Mouse (Mus musculus): ENCODE measurements around the gene Ramp2. TPM values are rescaled to one million over a fixed set of nuclear protein-coding genes. Genes with fewer than 3 reads are reported as not detected.

Gene Ramp2
- polyA plus RNA-seq, 1 experiment from 2014 or later = 95.8 TPM

DNA sequence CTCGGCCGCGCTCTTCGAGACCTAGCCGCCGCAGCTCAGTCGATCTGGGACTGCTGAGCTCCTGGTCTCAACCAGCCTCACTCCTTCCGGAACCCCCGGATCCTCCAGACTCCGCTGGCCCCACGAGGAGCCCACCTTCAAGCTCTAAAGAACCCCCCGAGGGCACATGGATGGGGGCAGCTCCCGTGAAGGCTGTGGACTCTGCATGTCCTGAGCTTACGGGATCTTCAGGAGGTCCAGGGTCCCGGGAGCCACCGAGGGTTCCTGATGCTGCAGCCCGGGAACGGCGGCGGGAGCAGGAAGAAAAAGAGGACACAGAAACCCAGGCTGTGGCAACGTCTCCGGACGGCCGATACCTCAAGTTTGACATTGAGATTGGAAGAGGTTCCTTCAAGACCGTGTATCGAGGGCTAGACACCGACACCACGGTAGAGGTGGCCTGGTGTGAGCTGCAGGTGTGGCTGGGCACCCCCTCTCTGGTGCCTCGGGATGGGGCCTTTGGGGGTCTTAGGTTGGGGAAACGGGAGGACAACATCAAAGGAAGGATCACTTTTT is 15.1 kb downstream of the Ramp2 start:
- H3K27me3 ChIP-seq (ENCODE audit: control insufficient read depth, insufficient read depth, low read length) = peaks cover 13% of the 10 kb centered on the region
- H3K27ac ChIP-seq (ENCODE audit: low read length) = peak overlapping the region; percentile 93
- peaks cover 44% of the 10 kb centered on the region for H3K4me1 ChIP-seq (ENCODE audit: control insufficient read depth, insufficient read depth, low read length)
- 1% methylated on average over 30 of the region's 30 CpGs for WGBS
- H3K9me3 ChIP-seq (replicated peaks; ENCODE audit: control insufficient read depth, low read length) = no peaks in the 10 kb centered on the region
- H3K9ac ChIP-seq (ENCODE audit: low read length) = peak overlapping the region; percentile 83
- peak overlapping the region; percentile 62 for H3K4me3 ChIP-seq (replicated peaks; ENCODE audit: low read length)
- peak overlapping the region; percentile 88 for H3K4me2 ChIP-seq (ENCODE audit: low read depth, low read length)
- no peak; the same call in 1 of the 2 replicates for ATAC-seq (ENCODE audit: insufficient read depth, low FRiP score)
- H3K36me3 ChIP-seq (ENCODE audit: control insufficient read depth, insufficient read depth, low read length) = peaks cover 8% of the 10 kb centered on the region; the same call in 1 of the 2 replicates

DNA sequence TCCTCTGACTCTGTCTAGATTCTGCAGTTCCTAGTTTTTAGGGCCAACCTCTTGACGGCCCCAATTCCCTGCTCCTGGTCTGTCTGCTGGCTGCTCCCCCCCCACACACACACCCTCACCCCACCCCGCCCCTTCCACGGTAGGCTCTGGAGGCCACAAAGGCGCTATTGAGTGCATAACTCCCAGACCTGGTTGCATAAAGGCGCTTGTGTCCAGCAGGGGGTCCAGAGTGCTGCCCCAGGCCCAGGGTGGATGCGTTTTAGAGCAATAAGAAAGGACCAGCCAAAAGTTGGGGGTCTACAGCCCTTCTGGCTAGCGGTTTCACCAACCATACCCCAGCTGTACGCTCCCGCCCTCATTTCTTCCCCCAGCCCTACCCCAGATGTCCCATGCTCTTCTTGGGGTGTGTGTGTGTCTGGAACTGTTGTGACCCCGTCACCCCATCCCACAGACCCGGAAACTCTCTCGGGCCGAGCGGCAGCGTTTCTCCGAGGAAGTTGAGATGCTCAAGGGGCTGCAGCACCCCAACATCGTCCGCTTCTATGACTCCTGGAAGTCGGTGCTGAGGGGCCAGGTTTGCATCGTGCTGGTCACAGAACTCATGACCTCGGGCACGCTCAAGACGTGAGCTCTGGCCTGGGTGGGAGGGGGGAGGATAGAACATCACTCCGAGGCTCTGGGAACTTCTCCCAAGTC is 16.6 kb downstream of the Ramp2 start:
- WGBS = 9% methylated on average over 24 of the region's 24 CpGs
- Histone ChIP-seq H3K4me2 (ENCODE audit: low read depth, low read length) (peak overlapping the region; percentile 88), H3K36me3 (ENCODE audit: control insufficient read depth, insufficient read depth, low read length) (peaks cover 3% of the 10 kb centered on the region; the same call in 1 of the 2 replicates), H3K27ac (ENCODE audit: low read length) (no peak overlapping the region), H3K4me1 (ENCODE audit: control insufficient read depth, insufficient read depth, low read length) (peaks cover 46% of the 10 kb centered on the region), H3K9me3 (replicated peaks; ENCODE audit: control insufficient read depth, low read length) (no peaks in the 10 kb centered on the region), H3K4me3 (replicated peaks; ENCODE audit: low read length) (peak overlapping the region; percentile 62), H3K9ac (ENCODE audit: low read length) (peak overlapping the region; percentile 66), H3K27me3 (ENCODE audit: control insufficient read depth, insufficient read depth, low read length) (peaks cover 17% of the 10 kb centered on the region)
- no peak for ATAC-seq (ENCODE audit: insufficient read depth, low FRiP score)

DNA sequence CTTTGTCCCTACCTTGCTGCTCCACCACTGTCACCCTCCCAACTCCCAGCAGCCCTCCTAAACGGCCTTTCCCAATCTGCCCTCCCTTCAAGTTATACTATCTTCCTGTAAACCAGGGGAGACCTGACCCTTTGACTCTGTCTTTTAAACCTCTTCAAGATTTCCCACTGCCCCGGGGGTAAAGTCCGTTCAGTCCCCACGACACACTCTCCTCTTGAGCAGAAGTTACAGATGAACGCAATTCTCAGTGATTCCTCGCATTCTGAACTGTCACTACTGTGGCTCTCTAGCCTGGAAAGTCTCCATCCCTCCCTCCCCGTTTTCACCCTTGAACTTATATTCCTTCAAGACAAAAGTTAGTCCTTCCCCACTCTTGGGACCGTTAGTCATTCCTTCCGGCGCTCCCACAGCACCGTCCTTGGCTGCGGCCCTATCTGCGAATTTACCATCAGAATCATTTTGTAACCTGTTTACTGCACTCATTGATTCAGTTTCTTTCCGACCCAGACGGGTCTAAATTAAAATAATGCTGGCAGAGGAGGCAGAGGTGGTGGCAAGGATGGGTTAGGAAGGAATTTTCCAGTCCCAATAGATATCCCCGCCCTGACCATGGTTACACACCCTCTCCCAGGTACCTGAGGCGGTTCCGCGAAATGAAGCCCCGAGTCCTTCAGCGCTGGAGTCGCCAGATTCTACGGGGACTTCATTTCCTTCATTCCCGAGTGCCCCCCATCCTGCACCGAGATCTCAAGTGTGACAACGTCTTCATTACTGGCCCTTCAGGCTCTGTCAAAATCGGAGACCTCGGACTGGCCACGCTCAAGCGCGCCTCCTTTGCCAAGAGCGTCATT is 17.5 kb downstream of the Ramp2 start:
- Histone ChIP-seq H3K9ac (ENCODE audit: low read length) (no peak overlapping the region), H3K36me3 (ENCODE audit: control insufficient read depth, insufficient read depth, low read length) (peaks cover 3% of the 10 kb centered on the region; the same call in 1 of the 2 replicates), H3K4me2 (ENCODE audit: low read depth, low read length) (peak overlapping the region; percentile 88), H3K4me3 (replicated peaks; ENCODE audit: low read length) (peak overlapping the region; percentile 62; the same call in 1 of the 2 replicates), H3K27me3 (ENCODE audit: control insufficient read depth, insufficient read depth, low read length) (peaks cover 17% of the 10 kb centered on the region), H3K9me3 (replicated peaks; ENCODE audit: control insufficient read depth, low read length) (no peaks in the 10 kb centered on the region), H3K27ac (ENCODE audit: low read length) (no peak overlapping the region), H3K4me1 (ENCODE audit: control insufficient read depth, insufficient read depth, low read length) (peaks cover 46% of the 10 kb centered on the region)
- ATAC-seq (ENCODE audit: insufficient read depth, low FRiP score) = no peak
- 30% methylated on average over 32 of the region's 32 CpGs for whole genome bisulfite sequencing

DNA sequence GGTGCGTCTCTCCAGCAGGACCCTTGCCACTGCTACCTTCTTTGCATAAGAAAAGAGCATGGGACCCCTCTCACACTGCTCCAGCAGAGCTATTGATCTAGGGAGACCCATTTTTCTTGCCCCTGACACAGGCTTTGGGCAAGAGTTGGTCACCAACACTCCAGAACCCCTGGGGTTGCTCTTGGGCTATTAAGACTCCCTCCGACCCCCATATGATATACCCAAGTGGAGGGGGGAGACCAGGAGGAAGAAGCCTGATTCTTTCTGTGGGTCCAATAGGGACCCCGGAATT is 18.1 kb downstream of the Ramp2 start:
- no peaks in the 10 kb centered on the region for H3K9me3 ChIP-seq (replicated peaks; ENCODE audit: control insufficient read depth, low read length)
- no peak overlapping the region for H3K27ac ChIP-seq (ENCODE audit: low read length)
- H3K4me2 ChIP-seq (ENCODE audit: low read depth, low read length) = no peak overlapping the region
- H3K36me3 ChIP-seq (ENCODE audit: control insufficient read depth, insufficient read depth, low read length) = peaks cover under 1% of the 10 kb centered on the region; the same call in 1 of the 2 replicates
- peaks cover 17% of the 10 kb centered on the region for H3K27me3 ChIP-seq (ENCODE audit: control insufficient read depth, insufficient read depth, low read length)
- H3K4me3 ChIP-seq (replicated peaks; ENCODE audit: low read length) = no peak overlapping the region
- no peak for ATAC-seq (ENCODE audit: insufficient read depth, low FRiP score)
- H3K4me1 ChIP-seq (ENCODE audit: control insufficient read depth, insufficient read depth, low read length) = peaks cover 42% of the 10 kb centered on the region
- 44% methylated on average over 3 of the region's 3 CpGs for WGBS
- H3K9ac ChIP-seq (ENCODE audit: low read length) = no peak overlapping the region

DNA sequence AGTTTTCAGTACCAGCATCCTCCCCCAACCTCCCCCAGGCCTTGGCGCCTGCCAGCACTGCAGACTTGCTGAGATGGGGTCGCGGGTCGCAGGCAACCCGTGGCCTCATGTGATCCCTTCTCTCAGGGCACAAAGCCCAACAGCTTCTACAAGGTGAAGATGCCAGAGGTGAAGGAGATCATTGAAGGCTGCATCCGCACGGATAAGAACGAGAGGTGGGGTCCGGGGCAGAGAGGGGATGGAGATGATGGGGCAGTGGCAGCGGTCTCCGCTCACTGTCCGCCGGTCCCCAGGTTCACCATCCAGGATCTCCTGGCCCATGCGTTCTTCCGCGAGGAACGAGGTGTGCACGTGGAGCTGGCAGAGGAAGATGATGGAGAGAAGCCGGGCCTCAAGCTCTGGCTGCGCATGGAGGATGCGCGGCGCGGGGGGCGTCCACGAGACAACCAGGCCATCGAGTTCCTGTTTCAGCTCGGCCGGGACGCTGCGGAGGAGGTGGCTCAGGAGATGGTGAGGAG is 19.2 kb downstream of the Ramp2 start:
- Histone ChIP-seq H3K9me3 (replicated peaks; ENCODE audit: control insufficient read depth, low read length) (no peaks in the 10 kb centered on the region), H3K27me3 (ENCODE audit: control insufficient read depth, insufficient read depth, low read length) (peaks cover 17% of the 10 kb centered on the region), H3K4me3 (replicated peaks; ENCODE audit: low read length) (peak overlapping the region; percentile 30), H3K36me3 (ENCODE audit: control insufficient read depth, insufficient read depth, low read length) (no peaks in the 10 kb centered on the region), H3K9ac (ENCODE audit: low read length) (peak overlapping the region; percentile 52), H3K27ac (ENCODE audit: low read length) (no peak overlapping the region), H3K4me2 (ENCODE audit: low read depth, low read length) (peak overlapping the region; percentile 50), H3K4me1 (ENCODE audit: control insufficient read depth, insufficient read depth, low read length) (peaks cover 35% of the 10 kb centered on the region)
- WGBS = 26% methylated on average over 31 of the region's 31 CpGs
- ATAC-seq (ENCODE audit: insufficient read depth, low FRiP score) = no peak

DNA sequence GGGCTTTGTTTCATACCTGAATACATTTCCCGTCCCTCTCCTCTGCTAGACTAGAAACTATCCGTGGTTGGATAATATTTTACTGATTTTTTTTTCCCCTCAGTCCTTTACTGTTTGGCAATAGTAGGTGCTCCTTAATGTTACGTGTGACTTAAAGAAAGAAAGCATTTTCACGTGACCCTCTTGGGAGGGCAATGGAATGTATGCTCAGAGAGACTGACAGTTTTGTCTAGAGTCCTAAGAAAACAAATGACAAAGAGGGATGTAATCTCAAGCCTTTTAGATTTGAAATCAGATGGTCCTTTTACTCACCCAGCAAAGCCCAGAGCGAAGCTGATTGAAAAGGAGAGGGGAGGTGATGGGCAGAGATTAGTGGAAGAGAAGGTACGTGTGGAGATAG is 20.1 kb downstream of the Ramp2 start:
- H3K27ac ChIP-seq (ENCODE audit: low read length) = no peak overlapping the region
- H3K27me3 ChIP-seq (ENCODE audit: control insufficient read depth, insufficient read depth, low read length) = peaks cover 17% of the 10 kb centered on the region
- H3K4me1 ChIP-seq (ENCODE audit: control insufficient read depth, insufficient read depth, low read length) = peaks cover 32% of the 10 kb centered on the region
- H3K4me3 ChIP-seq (replicated peaks; ENCODE audit: low read length) = no peak overlapping the region
- H3K36me3 ChIP-seq (ENCODE audit: control insufficient read depth, insufficient read depth, low read length) = no peaks in the 10 kb centered on the region
- H3K9ac ChIP-seq (ENCODE audit: low read length) = no peak overlapping the region; the same call in 1 of the 2 replicates
- H3K9me3 ChIP-seq (replicated peaks; ENCODE audit: control insufficient read depth, low read length) = no peaks in the 10 kb centered on the region
- 45% methylated on average over 6 of the region's 6 CpGs for WGBS
- ATAC-seq (ENCODE audit: insufficient read depth, low FRiP score) = no peak
- no peak overlapping the region for H3K4me2 ChIP-seq (ENCODE audit: low read depth, low read length)

DNA sequence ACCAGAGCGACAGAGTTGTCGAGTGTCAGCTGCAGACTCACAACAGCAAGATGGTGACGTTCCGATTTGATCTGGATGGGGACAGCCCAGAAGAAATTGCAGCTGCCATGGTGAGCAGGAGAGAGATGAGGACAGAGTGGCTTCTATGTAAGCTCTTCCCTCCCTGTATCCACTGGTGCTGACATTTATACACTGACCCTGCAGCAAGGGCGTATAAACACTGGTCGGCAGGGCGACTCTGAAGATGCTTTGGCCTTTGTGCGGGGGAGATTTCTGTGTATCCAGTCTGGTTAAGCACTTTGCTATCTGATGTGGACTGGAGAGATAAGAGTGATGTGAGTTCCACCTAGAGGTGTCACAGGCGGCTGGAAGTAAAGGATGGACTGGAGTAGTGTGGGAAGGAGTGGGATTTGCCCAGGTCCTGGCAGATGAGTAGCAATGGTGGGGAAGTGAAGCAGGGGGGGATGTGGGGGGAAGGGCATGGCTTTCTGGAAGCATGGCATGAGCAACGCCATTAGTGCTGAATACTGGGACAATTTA is 23.8 kb downstream of the Ramp2 start:
- Histone ChIP-seq H3K4me3 (replicated peaks; ENCODE audit: low read length) (no peak overlapping the region), H3K36me3 (ENCODE audit: control insufficient read depth, insufficient read depth, low read length) (no peaks in the 10 kb centered on the region), H3K27me3 (ENCODE audit: control insufficient read depth, insufficient read depth, low read length) (0 out of 2 replicates have a peak, but pooled peaks cover 8% of the 10 kb centered on the region), H3K9me3 (replicated peaks; ENCODE audit: control insufficient read depth, low read length) (no peaks in the 10 kb centered on the region), H3K9ac (ENCODE audit: low read length) (no peak overlapping the region), H3K27ac (ENCODE audit: low read length) (no peak overlapping the region), H3K4me1 (ENCODE audit: control insufficient read depth, insufficient read depth, low read length) (peaks cover 13% of the 10 kb centered on the region; the same call in 1 of the 2 replicates), H3K4me2 (ENCODE audit: low read depth, low read length) (no peak overlapping the region)
- ATAC-seq (ENCODE audit: insufficient read depth, low FRiP score) = no peak
- 22% methylated on average over 10 of the region's 10 CpGs for WGBS

DNA sequence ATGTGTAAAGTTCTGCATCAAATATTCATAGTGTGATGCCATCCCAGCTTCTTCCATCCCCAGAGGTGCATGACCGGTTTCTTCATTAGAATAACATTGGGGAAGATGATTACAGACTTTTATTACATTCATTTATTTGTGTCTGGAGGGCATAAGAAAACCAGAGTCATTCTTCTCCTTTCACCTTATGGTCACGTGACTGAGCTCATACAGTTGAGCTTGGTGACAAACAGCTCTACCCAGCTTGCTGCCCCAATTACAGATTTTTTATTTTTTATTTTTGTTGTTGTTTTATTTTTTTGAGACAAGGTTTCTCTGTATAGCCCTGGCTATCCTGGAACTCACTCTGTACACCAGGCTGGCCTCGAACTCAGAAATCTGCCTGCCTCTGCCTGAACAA is 26.6 kb downstream of the Ramp2 start:
- WGBS = 85% methylated on average over 3 of the region's 3 CpGs
- H3K4me2 ChIP-seq (ENCODE audit: low read depth, low read length) = no peak overlapping the region

More for the DNA sequence above, 26.6 kb downstream of the Ramp2 start:
- H3K4me1 ChIP-seq (ENCODE audit: control insufficient read depth, insufficient read depth, low read length) = peaks cover 17% of the 10 kb centered on the region
- H3K27ac ChIP-seq (ENCODE audit: low read length) = no peak overlapping the region
- H3K36me3 ChIP-seq (ENCODE audit: control insufficient read depth, insufficient read depth, low read length) = no peaks in the 10 kb centered on the region
- no peak overlapping the region for H3K4me3 ChIP-seq (replicated peaks; ENCODE audit: low read length)
- H3K9ac ChIP-seq (ENCODE audit: low read length) = no peak overlapping the region
- H3K27me3 ChIP-seq (ENCODE audit: control insufficient read depth, insufficient read depth, low read length) = no peaks in the 10 kb centered on the region
- ATAC-seq (ENCODE audit: insufficient read depth, low FRiP score) = no peak
- no peaks in the 10 kb centered on the region for H3K9me3 ChIP-seq (replicated peaks; ENCODE audit: control insufficient read depth, low read length)

Data from stomach, embryonic 16.5 days (tissue).